9 mouse cellular contexts compared by ENCODE assay signal in the genomic region with DNA sequence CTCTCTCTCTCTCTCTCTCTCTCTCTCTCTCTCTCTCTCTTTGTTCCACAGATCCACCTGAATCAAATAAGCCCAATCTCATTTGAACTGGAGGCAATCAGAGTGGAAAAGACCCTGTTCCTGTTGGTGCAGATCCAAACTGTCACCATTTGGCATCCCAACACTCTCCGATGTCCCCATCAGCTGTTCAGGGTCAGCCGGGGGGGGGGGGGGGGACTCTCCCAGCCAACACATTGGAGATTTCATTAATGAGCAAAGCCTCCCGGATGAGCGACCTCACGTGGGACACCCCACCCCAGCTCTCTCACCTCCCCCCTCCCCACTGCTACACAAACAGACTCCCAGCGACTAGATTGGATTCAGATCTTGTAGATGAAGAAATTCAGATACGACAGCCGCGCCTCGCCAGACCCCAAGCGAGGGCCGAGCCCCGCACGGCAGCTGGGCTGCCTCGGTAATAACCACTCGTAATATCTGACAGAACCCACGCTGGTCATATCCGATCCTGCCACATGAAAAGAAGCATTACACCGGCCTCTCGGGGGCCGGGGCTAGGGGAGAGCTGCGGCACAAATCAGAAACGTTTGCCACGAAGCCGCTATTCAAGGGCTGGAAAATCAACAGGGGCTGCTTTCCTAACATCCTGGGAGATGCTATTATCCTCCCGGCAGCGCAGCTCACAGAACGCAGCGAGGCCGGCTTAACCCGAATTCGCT.
DNase-seq lines count a peak whose midpoint lies in the region; ATAC-seq and TF ChIP-seq lines count a peak whose summit lies in the region.
"Had no signal": no experiment of that assay in that cellular context is flagged by ENCODE, and none has a peak within 500 bp of the region (broad histone marks: within the 10 kb centered on the region; RNA-seq: fewer than 3 reads in every experiment).

No protein-coding gene starts in this region.

- H3K27me3 ChIP-seq in liver, embryonic 11.5 days (replicated peaks; ENCODE audit: control insufficient read depth, insufficient read depth, low read length): peaks cover 39% of the 10 kb centered on the region
- H3K27me3 ChIP-seq in liver, postnatal 0 days (ENCODE audit: insufficient read depth, low read length): peaks cover 11% of the 10 kb centered on the region; the same call in 1 of the 2 replicates
- H3K27me3 ChIP-seq in forebrain, embryonic 12.5 days: no peaks in the 10 kb centered on the region
- peaks cover 41% of the 10 kb centered on the region; the same call in 1 of the 2 replicates for H3K27me3 ChIP-seq in limb, embryonic 13.5 days

- no peak for ATAC-seq in liver, embryonic 11.5 days (replicated peaks; ENCODE audit: low FRiP score)
- ATAC-seq in liver, postnatal 0 days: no peak
- ATAC-seq in forebrain, embryonic 12.5 days (ENCODE audit: low FRiP score): peak; percentile 40
- ATAC-seq in limb, embryonic 13.5 days (ENCODE audit: low FRiP score, low read depth): no peak

- TF ChIP-seq EP300 in liver, postnatal 0 days (IDR thresholded peaks at IDR 0.05; ENCODE audit: low read depth): no peak

- H3K4me2 ChIP-seq in liver, embryonic 11.5 days: peak overlapping the region; percentile 25; the same call in 1 of the 2 replicates
- H3K4me2 ChIP-seq in liver, postnatal 0 days (ENCODE audit: low read depth, low read length): no peak overlapping the region
- peak overlapping the region; percentile 37 for H3K4me2 ChIP-seq in forebrain, embryonic 12.5 days
- peak overlapping the region; percentile 53 for H3K4me2 ChIP-seq in limb, embryonic 13.5 days (replicated peaks)

- no peaks in the 10 kb centered on the region for H3K36me3 ChIP-seq in liver, embryonic 11.5 days (ENCODE audit: control insufficient read depth, insufficient read depth, low read length)
- H3K36me3 ChIP-seq in liver, postnatal 0 days (replicated peaks; ENCODE audit: insufficient read depth, low read length): no peaks in the 10 kb centered on the region
- no peaks in the 10 kb centered on the region for H3K36me3 ChIP-seq in forebrain, embryonic 12.5 days (replicated peaks)
- no peaks in the 10 kb centered on the region for H3K36me3 ChIP-seq in limb, embryonic 13.5 days
- H3K36me3 ChIP-seq: G1E had no signal

- no peak for DNase-seq in liver, embryonic 11.5 days (ENCODE audit: low spot score)
- DNase-seq in liver, postnatal 0 days: no peak
- DNase-seq in retina, postnatal 1 day: peak; percentile 86
- no peak for DNase-seq in ovary, adult 18-20 months (ENCODE audit: low spot score)
- no peak for DNase-seq in cerebellum, postnatal 4 days (ENCODE audit: low spot score in 2 of 2)
- DNase-seq: layer of hippocampus, adult 9-11 months had no signal

- H3K9me3 ChIP-seq in liver, embryonic 11.5 days (ENCODE audit: control insufficient read depth, low read length): no peaks in the 10 kb centered on the region
- no peaks in the 10 kb centered on the region for H3K9me3 ChIP-seq in liver, postnatal 0 days (ENCODE audit: low read length)
- H3K9me3 ChIP-seq in forebrain, embryonic 12.5 days: no peaks in the 10 kb centered on the region
- H3K9me3 ChIP-seq in limb, embryonic 13.5 days: no peaks in the 10 kb centered on the region
- H3K9me3 ChIP-seq: G1E had no signal

- TF ChIP-seq CTCF in liver, postnatal 0 days (IDR thresholded peaks at IDR 0.05; ENCODE audit: low read depth): no peak

- peak overlapping the region; percentile 7; the same call in 1 of the 2 replicates for H3K4me3 ChIP-seq in liver, embryonic 11.5 days (ENCODE audit: low read depth, low read length)
- no peak overlapping the region for H3K4me3 ChIP-seq in liver, postnatal 0 days (ENCODE audit: low read depth, low read length)
- H3K4me3 ChIP-seq in forebrain, embryonic 12.5 days (replicated peaks): no peak overlapping the region
- peak overlapping the region; percentile 20 for H3K4me3 ChIP-seq in limb, embryonic 13.5 days

- WGBS in liver, embryonic 11.5 days: 40% methylated on average over 32 of the region's 32 CpGs
- 34% methylated on average over 31 of the region's 32 CpGs for WGBS in liver, postnatal 0 days (ENCODE audit: insufficient replicate concordance)
- WGBS in forebrain, embryonic 12.5 days: 26% methylated on average over 31 of the region's 32 CpGs
- WGBS in limb, embryonic 13.5 days: 21% methylated on average over 32 of the region's 32 CpGs

- H3K4me1 ChIP-seq in liver, embryonic 11.5 days (replicated peaks; ENCODE audit: control insufficient read depth, insufficient read depth, low read length): no peaks in the 10 kb centered on the region; the same call in 1 of the 2 replicates
- no peaks in the 10 kb centered on the region for H3K4me1 ChIP-seq in liver, postnatal 0 days (ENCODE audit: insufficient read depth)
- H3K4me1 ChIP-seq in forebrain, embryonic 12.5 days: peaks cover 43% of the 10 kb centered on the region
- peaks cover 44% of the 10 kb centered on the region for H3K4me1 ChIP-seq in limb, embryonic 13.5 days

- no peak overlapping the region for H3K9ac ChIP-seq in liver, embryonic 11.5 days (ENCODE audit: low read depth, low read length)
- H3K9ac ChIP-seq in liver, postnatal 0 days (replicated peaks): no peak overlapping the region
- no peak overlapping the region for H3K9ac ChIP-seq in forebrain, embryonic 12.5 days
- no peak overlapping the region for H3K9ac ChIP-seq in limb, embryonic 13.5 days

- no peak overlapping the region for H3K27ac ChIP-seq in liver, embryonic 11.5 days (ENCODE audit: low read depth, low read length)
- H3K27ac ChIP-seq in liver, postnatal 0 days (ENCODE audit: low read depth): no peak overlapping the region
- peak overlapping the region; percentile 88 for H3K27ac ChIP-seq in forebrain, embryonic 12.5 days
- H3K27ac ChIP-seq in limb, embryonic 13.5 days: no peak overlapping the region

Comparison
In these comparisons a context has a peak if more than half of its experiments do, and no peak if none do; other contexts are left out.
1. H3K4me3 ChIP-seq: peak in liver, embryonic 11.5 days (single experiment) and limb, embryonic 13.5 days (single experiment); none in liver, postnatal 0 days (single experiment) and forebrain, embryonic 12.5 days (single experiment).